Comparison of ENCODE assay signal across 8 mouse cellular contexts in the genomic region with DNA sequence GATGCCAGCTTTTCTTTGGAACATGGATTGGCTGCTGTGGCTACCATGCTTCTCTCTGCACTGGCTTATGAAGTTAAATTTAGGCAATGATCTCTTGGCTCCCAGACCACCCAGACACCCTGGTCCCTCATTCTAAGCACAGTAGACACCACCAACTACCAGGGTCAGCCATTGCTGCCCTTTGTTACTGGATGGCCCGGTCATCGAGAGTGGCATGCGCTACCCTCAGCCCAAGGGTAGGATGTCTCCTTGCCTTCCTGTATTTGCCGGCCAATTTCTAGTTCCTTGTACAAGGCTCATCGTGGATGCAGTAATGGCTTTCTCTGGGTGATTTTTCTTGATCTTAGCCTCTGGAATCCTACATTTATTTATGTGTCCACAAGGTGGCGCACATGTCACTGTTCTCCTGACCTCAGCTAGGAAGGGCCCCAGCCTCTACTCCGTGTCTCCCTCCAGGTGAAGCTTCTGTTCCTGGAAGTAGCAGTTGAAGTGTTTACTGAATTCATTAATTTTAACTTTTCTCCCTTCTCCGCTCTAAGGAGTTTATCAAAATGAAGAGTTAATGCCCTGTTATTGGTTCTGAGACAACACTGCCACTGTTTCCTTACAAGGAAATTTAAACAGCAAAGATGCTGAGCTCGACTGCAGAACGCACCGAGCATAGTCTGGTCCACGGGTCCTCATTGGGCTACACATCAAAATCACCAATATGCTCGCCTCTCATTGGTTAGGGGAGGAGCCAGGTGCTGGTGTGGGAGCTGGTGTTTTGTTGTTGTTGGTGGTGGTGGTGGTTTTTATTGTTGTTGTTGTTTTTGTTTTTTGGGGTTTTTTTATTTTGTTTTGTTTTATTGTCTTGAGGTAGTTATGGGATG.
DNase-seq lines count a peak whose midpoint lies in the region; ATAC-seq and TF ChIP-seq lines count a peak whose summit lies in the region.

No protein-coding gene starts in this region.

- peak; percentile 66; the same call in 1 of the 2 replicates for TF ChIP-seq CTCF in brain, embryonic 14.5 days (IDR thresholded peaks at IDR 0.05; ENCODE audit: borderline replicate concordance, extremely low read depth, insufficient read depth, insufficient read length)

- peak; percentile 41 for DNase-seq in urinary bladder, postnatal 25 days (ENCODE audit: low spot score)
- no peak for DNase-seq in urinary bladder, postnatal 10 days (ENCODE audit: low spot score)
- peak; percentile 80 for DNase-seq in brain, embryonic 14.5 days (ENCODE audit: low read depth)
- peak; percentile 71 for DNase-seq in induced T-regulatory cell, adult 2 months (ENCODE audit: low read depth)
- peak; percentile 42 for DNase-seq in liver
- DNase-seq in natural killer cell, adult 2 months (ENCODE audit: low spot score in 2 of 2) = peak; percentile 3 to 28
- DNase-seq in thymus, postnatal 14 days = peak; percentile 40

- TF ChIP-seq POLR2A in brain, embryonic 14.5 days (IDR thresholded peaks at IDR 0.05; ENCODE audit: borderline replicate concordance, extremely low read depth, insufficient read depth, insufficient read length, poor library complexity, severe bottlenecking) = no peak

- ATAC-seq in erythroid progenitor cell, adult 5-6 weeks (replicated peaks; ENCODE audit: low FRiP score, poor library complexity, severe bottlenecking) = peak; percentile 73
